Mouse (Mus musculus) small intestine, adult 2 months (tissue): Measurements from ENCODE around the gene Gm5039. TPM values are rescaled to one million over a fixed set of nuclear protein-coding genes. Genes with fewer than 3 reads are reported as not detected.
"Not testable (repeated sequence)": the region's sequence is repeated elsewhere in the genome, so short reads cannot be mapped to it uniquely, and the experiment has no call there.

Experiments used
- H3K27ac ChIP-seq: fragments of 200-500 bp; 2 replicates; pipeline ENCODE4 v1.5.1; 2012; ENCODE audit warnings: low read depth, low read length, control low read depth, inconsistent platforms; ENCODE audit not compliant: insufficient read depth
- H3K27me3 ChIP-seq: fragments of 200-500 bp; 2 replicates; pipeline ENCODE4 v1.6.1; 2012; ENCODE audit warnings: mild to moderate bottlenecking, moderate library complexity, low read length, inconsistent platforms; ENCODE audit not compliant: control insufficient read depth, insufficient read depth
- H3K36me3 ChIP-seq: fragments of 200-500 bp; 2 replicates; pipeline ENCODE4 v1.6.1; 2012; ENCODE audit warnings: mild to moderate bottlenecking, low read length, control low read depth, inconsistent platforms; ENCODE audit not compliant: control insufficient read depth, insufficient read depth
- H3K4me1 ChIP-seq: fragments of 200-500 bp; 2 replicates; pipeline ENCODE4 v1.6.1; 2012; ENCODE audit warnings: low read length, inconsistent platforms, mixed read lengths; ENCODE audit not compliant: control insufficient read depth, insufficient read depth, insufficient read length
- H3K4me3 ChIP-seq: fragments of 200-500 bp; 2 replicates; pipeline ENCODE4 v1.5.1; 2012; ENCODE audit warnings: low read depth, mild to moderate bottlenecking, control low read depth, inconsistent platforms, low read length, moderate library complexity
- CTCF ChIP-seq: fragments of 200-500 bp; IDR thresholded peaks from 2 replicates; pipeline ENCODE4 v1.5.1; 2012; ENCODE audit warnings: low read depth, mild to moderate bottlenecking, control low read depth, inconsistent platforms, low read length, moderate library complexity, mixed read lengths; ENCODE audit not compliant: insufficient replicate concordance, insufficient read length; ENCODE audit errors: extremely low read depth
- POLR2A ChIP-seq: fragments of 200-500 bp; IDR thresholded peaks from 2 replicates; pipeline ENCODE4 v1.6.1; 2012; ENCODE audit warnings: low read depth, mild to moderate bottlenecking, control low read depth, inconsistent platforms, low read length, moderate library complexity
- WGBS: fragments of 180-500 bp; shearing (Covaris S2); methylation state at CpG from one replicate; pipeline ENCODE4 v1.1.7; 2018; 5-methylcytosine and 5-hydroxymethylcytosine counted together
- polyA plus RNA-seq: library from polyadenylated mRNA; depleted of rRNA; stranded (reverse); fragments of >200 nt; gene quantifications from 2 replicates; pipeline ENCODE4 v1.2.3, GENCODE M21; 2012; rRNA removed

Gene Gm5039
- polyA plus RNA-seq: not detected in 2 replicates

DNA sequence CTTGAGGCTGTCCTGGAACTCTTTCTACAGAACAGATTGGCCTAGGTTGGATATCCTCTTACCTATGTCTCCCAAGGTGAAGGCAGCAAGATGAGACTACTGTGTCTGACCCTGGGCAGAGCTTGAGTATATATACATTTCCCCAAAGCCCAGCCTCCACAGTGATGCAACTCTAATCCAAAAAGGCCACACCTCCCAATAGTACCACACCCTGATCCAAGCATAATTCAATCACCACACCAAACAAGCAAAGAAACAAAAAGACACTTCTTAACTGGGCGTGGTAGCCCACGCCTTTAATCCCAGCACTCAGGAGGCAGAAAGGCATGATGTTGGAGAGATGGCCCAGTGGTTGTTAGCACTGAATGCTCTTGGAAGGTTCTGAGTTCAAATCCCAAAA, at the start of gene Gm5039:
Gene Gm5039, minus strand, starts transcription at position 101 of the 400 bp plus-strand sequence.
- not testable (repeated sequence) for H3K36me3 ChIP-seq, H3K27ac ChIP-seq, H3K4me3 ChIP-seq, H3K4me1 ChIP-seq, H3K27me3 ChIP-seq
- 84% methylated on average over 2 of the region's 2 CpGs for WGBS

DNA sequence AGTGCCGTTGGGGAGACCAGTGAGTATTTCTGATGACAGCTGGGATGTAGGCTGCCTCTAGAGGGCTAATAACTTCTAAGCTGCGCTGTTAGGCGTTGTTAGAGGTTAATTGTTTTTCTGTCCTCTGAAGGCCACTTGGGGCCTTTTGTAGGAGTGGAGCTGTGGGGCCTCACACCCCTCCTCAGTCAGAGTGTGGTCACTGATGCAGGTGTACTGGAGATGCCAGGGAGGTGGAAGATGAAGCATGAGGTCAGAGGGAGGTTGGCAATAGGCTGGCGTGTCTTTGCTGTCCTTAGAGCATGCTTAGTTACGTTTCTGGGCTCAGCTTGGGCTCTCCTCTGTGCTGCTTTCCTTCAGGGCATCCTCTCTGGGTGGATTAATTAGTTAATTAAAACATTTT, 48.2 kb upstream of the Gm5039 start:
- no peak for TF ChIP-seq POLR2A
- no peak for TF ChIP-seq CTCF
- H3K36me3 ChIP-seq: no peaks in the 10 kb centered on the region; the same call in 1 of the 2 replicates
- H3K4me3 ChIP-seq: no peak overlapping the region
- WGBS: 88% methylated on average over 5 of the region's 5 CpGs
- H3K4me1 ChIP-seq: no peaks in the 10 kb centered on the region
- H3K27ac ChIP-seq: no peak overlapping the region
- H3K27me3 ChIP-seq: no peaks in the 10 kb centered on the region

DNA sequence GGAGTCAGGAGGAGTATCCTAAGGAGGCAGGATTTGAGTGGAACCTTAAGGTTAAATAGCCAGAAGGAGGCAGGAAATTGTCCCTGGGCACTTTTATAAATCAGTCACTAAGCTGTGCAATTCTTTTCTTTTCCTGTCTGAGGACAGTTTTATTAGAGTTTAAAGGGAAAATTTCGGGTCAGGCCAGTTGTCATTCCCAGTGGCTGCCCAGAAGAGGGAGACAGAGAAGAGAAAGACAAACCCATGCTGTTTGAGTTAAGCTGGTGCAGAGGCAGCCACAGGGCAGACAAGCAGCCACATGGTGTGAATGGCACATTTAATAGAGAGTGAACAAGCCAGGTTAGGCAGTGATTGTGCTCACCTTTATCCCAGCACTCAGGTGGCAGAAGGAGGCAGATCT, 46.5 kb upstream of the Gm5039 start:
- H3K4me1 ChIP-seq, H3K36me3 ChIP-seq, H3K4me3 ChIP-seq, H3K27ac ChIP-seq, H3K27me3 ChIP-seq: not testable (repeated sequence)
- WGBS: 4% methylated on average over 1 of the region's 1 CpGs

DNA sequence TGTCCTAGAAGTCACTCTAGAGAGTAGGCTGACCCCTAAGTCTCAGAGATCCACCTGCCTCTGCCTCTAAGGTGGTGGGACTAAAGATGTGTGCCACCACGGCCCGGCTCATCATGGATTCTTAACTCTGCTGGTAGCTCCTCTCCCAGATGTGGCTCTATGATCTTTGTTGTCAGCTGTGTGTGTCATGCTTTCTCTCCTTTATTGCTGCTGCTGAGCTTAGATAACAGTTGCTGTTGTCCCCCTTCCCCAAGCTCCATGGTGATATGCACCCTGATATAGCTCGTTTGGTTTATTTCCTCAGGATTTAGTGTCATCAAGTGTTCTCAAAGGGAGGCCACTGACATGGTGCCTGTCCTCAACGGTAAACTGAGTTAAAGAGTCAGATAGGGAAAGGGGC, 45.9 kb upstream of the Gm5039 start:
- H3K4me3 ChIP-seq: not testable (repeated sequence)

DNA sequence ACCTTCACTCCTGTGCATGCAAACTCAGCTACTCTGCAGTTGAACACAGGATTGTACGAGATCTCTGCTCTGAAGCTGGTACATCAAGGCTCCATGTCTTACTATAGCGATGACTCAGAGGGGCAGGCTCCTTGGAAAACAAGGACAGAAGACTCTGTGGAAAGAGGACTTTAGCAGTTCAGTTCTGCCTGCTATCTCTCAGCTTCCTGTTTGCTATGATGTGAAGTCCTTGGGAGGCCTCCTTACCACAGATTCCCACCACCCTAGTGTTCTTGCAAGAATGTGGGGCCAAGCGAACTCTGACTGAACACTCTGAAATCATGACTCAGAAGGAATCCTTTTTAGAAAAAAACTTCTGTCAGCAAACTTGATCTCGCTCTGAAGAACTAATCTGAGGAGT, 44.8 kb upstream of the Gm5039 start:
- WGBS: 69% methylated on average over 4 of the region's 4 CpGs
- Histone ChIP-seq H3K4me3 (no peak overlapping the region), H3K4me1 (no peaks in the 10 kb centered on the region), H3K36me3 (no peaks in the 10 kb centered on the region; the same call in 1 of the 2 replicates), H3K27ac (no peak overlapping the region), H3K27me3 (no peaks in the 10 kb centered on the region)
- TF ChIP-seq CTCF (no peak), POLR2A (no peak)

More for the DNA sequence above, 45.9 kb upstream of the Gm5039 start:
- H3K27me3 ChIP-seq, H3K36me3 ChIP-seq, H3K4me1 ChIP-seq, H3K27ac ChIP-seq: not testable (repeated sequence)
- WGBS: 74% methylated on average over 4 of the region's 4 CpGs

DNA sequence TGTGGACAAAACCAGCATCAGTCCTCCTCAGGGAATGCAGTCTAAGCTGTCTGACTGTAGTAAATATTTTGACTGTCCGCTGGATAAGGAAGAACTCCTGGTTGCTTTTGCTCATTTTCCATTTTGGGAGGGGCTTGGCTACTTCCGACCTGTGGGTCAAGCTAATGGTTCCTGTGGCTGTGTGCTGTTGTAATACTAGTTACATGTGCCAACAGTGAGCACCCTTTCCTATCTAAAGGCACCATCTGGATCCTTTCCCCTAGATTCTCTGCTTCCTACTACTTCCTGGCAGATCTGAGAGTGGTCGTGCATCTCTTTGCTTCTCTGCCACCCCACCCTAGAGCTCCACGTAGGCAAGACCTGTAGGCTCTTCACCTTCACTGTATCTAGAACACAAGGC, 43.8 kb upstream of the Gm5039 start:
- no peaks in the 10 kb centered on the region for H3K4me1 ChIP-seq
- H3K36me3 ChIP-seq: no peaks in the 10 kb centered on the region; the same call in 1 of the 2 replicates
- no peak overlapping the region for H3K27ac ChIP-seq
- TF ChIP-seq POLR2A (no peak), CTCF (no peak)
- no peaks in the 10 kb centered on the region for H3K27me3 ChIP-seq
- WGBS: 77% methylated on average over 4 of the region's 4 CpGs
- no peak overlapping the region for H3K4me3 ChIP-seq

DNA sequence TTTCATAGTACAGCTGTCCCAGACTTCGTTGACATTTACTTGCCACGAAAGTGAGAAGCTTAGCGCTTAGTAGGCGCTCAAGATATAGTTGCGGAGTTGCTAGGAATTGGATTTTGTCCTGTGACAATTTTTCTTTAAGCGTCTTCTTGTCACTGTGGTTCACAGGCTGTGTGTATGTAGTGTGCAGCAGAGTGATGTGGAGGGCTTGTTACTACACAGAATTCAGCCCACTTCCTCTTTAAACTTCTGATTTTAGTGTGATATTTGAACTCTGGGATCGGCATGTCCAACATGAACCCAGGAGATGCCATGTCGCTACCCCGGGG, 37.3 kb upstream of the Gm5039 start:
- Histone ChIP-seq H3K36me3 (no peaks in the 10 kb centered on the region), H3K4me1 (no peaks in the 10 kb centered on the region), H3K4me3 (peak overlapping the region; percentile 83), H3K27ac (no peak overlapping the region), H3K27me3 (no peaks in the 10 kb centered on the region)
- 35% methylated on average over 9 of the region's 9 CpGs for WGBS
- TF ChIP-seq POLR2A: no peak
- TF ChIP-seq CTCF: no peak

DNA sequence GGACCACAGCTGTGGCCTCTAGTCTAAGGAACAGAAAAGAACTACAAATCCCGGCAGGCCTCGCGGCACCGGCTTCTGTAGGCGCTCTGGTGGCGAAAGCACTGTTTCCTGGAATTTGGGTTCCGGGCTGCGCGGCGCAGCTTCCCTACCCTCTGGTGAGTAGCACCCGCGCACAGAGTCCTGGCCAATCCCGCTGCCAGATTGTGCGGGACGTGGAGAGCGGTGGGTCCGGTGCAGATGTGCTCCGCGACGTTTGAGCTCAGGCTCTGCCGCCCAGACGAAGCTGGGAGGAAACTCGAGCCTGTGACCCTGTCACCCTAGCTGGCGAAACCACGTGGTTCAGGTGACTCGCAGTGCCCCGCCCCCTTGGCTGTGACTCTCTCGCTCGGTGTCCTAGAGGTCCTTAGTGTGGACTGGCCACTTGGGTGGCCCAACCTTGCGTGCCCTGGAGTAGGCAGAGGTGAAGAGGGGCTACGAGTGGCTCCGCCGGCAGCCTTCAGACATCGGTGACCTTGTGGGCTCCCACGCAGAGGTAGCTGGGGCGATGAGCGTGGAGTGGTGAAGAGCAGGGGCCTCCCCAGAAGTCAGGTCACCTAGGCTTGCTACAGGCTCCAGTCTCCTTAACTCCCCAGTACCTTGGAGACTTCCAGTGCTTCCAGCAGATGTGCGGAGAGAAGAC, 36.8 kb upstream of the Gm5039 start, which contains the start of gene Adck1:
Gene Adck1, plus strand, starts transcription at position 114 of the 679 bp plus-strand sequence.
- Histone ChIP-seq H3K27me3 (no peaks in the 10 kb centered on the region), H3K36me3 (no peaks in the 10 kb centered on the region), H3K4me3 (peak within 1 kb of the TSS; percentile 83), H3K4me1 (no peaks in the 10 kb centered on the region), H3K27ac (peak within 1 kb of the TSS; percentile 37; the same call in 1 of the 2 replicates)
- TF ChIP-seq CTCF (no peak), POLR2A (no peak; the same call in 1 of the 2 replicates)
- under 1% methylated on average over 38 of the region's 38 CpGs for WGBS
